In genomic region chr11:119967892-119968291, GRCm38 (mm10) we compare ENCODE assay signal across 15 mouse cellular contexts.
"Had no signal": no experiment of that assay in that cellular context is flagged by ENCODE, and none has a peak within 500 bp of the region (broad histone marks: within the 10 kb centered on the region; RNA-seq: fewer than 3 reads in every experiment).

No protein-coding gene starts in this region.

- H3K4me2 ChIP-seq: neural tube, embryonic 15.5 days; stomach, embryonic 15.5 days had no signal

- H3K4me3 ChIP-seq: neural tube, embryonic 15.5 days; stomach, embryonic 15.5 days had no signal

- H3K9me3 ChIP-seq: neural tube, embryonic 15.5 days; stomach, embryonic 15.5 days had no signal

- H3K36me3 ChIP-seq: neural tube, embryonic 15.5 days had no signal

- H3K9ac ChIP-seq: neural tube, embryonic 15.5 days; stomach, embryonic 15.5 days had no signal

- H3K27me3 ChIP-seq: neural tube, embryonic 15.5 days; stomach, embryonic 15.5 days had no signal

- DNase-seq: retina, postnatal 1 day; right cerebral cortex, adult 18-20 months; right cerebral cortex, postnatal 14 days; right cerebral cortex, postnatal 25 days; right cerebral cortex, postnatal 4 days; spleen, adult 18-20 months; thymus, adult 18-20 months; thymus, adult 2 months; thymus, postnatal 14 days; thymus, postnatal 25 days; thymus, postnatal 36 days; thymus, postnatal 4 days had no signal

- H3K27ac ChIP-seq: neural tube, embryonic 15.5 days; stomach, embryonic 15.5 days; stomach, postnatal 0 days had no signal
